Mouse (Mus musculus) small intestine, adult 2 months (tissue): Measurements from ENCODE around the gene Galnt16.

Source experiments
- CTCF ChIP-seq: fragments of 200-500 bp; IDR thresholded peaks from 2 replicates; pipeline ENCODE4 v1.5.1; 2012; ENCODE audit warnings: low read depth, mild to moderate bottlenecking, control low read depth, inconsistent platforms, low read length, moderate library complexity, mixed read lengths; ENCODE audit not compliant: insufficient replicate concordance, insufficient read length; ENCODE audit errors: extremely low read depth
- POLR2A ChIP-seq: fragments of 200-500 bp; IDR thresholded peaks from 2 replicates; pipeline ENCODE4 v1.6.1; 2012; ENCODE audit warnings: low read depth, mild to moderate bottlenecking, control low read depth, inconsistent platforms, low read length, moderate library complexity

DNA sequence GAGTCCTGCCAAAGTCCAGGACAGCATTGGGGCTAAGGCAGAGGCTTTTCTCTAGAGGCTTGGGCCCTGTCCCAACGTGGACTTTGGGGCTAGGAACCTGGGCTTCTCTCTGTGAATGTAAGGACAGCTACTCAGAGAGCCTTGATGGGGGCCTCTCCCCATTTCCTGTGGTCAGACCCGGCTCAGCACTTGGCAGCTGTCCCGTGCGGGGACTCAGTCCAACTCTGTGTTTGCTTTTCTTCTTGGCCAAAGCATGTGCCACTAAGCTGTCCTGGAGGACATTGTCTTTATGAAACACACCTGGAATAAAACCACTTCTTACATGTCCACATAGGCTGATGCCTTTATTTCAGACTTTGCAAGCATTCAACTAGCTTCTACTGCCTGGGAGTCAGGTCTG lies 85.5 kb downstream of the Galnt16 start:
- no peak for TF ChIP-seq CTCF
- no peak for TF ChIP-seq POLR2A
